Mouse (Mus musculus) hindbrain, embryonic 10.5 days (tissue): Measurements from ENCODE around the gene Phf11d. TPM values are rescaled to one million over a fixed set of nuclear protein-coding genes. Genes with fewer than 3 reads are reported as not detected.
"Not testable (repeated sequence)": the region's sequence is repeated elsewhere in the genome, so short reads cannot be mapped to it uniquely, and the experiment has no call there.

Experiments used
- DNase-seq: peaks from one replicate; pipeline ENCODE4 v3.0.0-alpha.2; 2017; ENCODE audit warnings: low spot score
- H3K27ac ChIP-seq: fragments of 300-500 bp; sonication (generic); 2 replicates; pipeline ENCODE4 v1.5.1; 2016; ENCODE audit warnings: mild to moderate bottlenecking, moderate library complexity
- H3K27me3 ChIP-seq: fragments of 300-500 bp; sonication (generic); 2 replicates; pipeline ENCODE4 v1.6.1; 2016; ENCODE audit warnings: mild to moderate bottlenecking; ENCODE audit not compliant: poor library complexity, insufficient read depth, severe bottlenecking
- H3K36me3 ChIP-seq: fragments of 300-500 bp; sonication (generic); 2 replicates; pipeline ENCODE4 v1.6.1; 2016; ENCODE audit warnings: mild to moderate bottlenecking, moderate library complexity
- H3K4me1 ChIP-seq: fragments of 300-500 bp; sonication (generic); replicated peaks from 2 replicates; pipeline ENCODE4 v1.6.1; 2016; ENCODE audit warnings: mild to moderate bottlenecking
- H3K4me3 ChIP-seq: fragments of 300-500 bp; sonication (generic); 2 replicates; pipeline ENCODE4 v1.5.1; 2016; ENCODE audit warnings: mild to moderate bottlenecking, moderate library complexity
- H3K9me3 ChIP-seq: fragments of 300-500 bp; sonication (generic); 2 replicates; pipeline ENCODE4 v1.6.1; 2016; ENCODE audit warnings: mild to moderate bottlenecking, moderate library complexity
- WGBS: fragments of 180-500 bp; shearing (Covaris S2); methylation state at CpG from one replicate; pipeline ENCODE4 v1.1.7; 2016; 5-methylcytosine and 5-hydroxymethylcytosine counted together
- polyA plus RNA-seq: library from polyadenylated mRNA; unstranded; fragments of >200 nt; fragmentation: Nextera tagmentation; extraction: Ambion mirVana; gene quantifications from 2 replicates; pipeline ENCODE4 v1.2.1, GENCODE M21; 2016

The Phf11d gene
- polyA plus RNA-seq, result 0.25 TPM in 1 of 2 replicates, not detected in the other

DNA sequence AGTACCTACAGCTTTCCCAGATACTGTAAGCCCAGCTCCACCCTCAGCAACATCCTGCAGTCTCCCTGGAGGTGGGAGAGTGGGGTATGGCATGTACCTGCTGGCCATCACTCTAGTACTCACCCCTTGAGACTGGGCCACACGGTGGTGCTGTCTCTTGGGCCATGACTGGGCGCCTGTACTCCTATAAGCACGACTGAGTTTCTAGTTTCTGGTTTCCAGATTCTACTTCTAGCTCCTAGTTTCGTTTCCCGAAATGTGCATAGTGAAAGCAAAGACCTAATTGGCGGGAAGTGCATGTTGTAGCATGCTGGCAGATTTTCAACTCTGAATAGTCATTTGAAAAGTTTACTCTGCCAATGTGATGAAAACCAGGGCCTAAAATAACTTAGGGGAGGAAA is at the start of gene Phf11d:
TSS of gene Phf11d (minus strand) at position 227 of the 401 bp plus-strand sequence.
- no peaks in the 10 kb centered on the region for H3K36me3 ChIP-seq
- no peak for DNase-seq
- H3K4me3 ChIP-seq, result no peak within 1 kb of the TSS
- no peaks in the 10 kb centered on the region for H3K9me3 ChIP-seq
- H3K27ac ChIP-seq, result no peak within 1 kb of the TSS
- H3K27me3 ChIP-seq, result no peaks in the 10 kb centered on the region
- no peaks in the 10 kb centered on the region for H3K4me1 ChIP-seq
- WGBS, result 85% methylated on average over 6 of the region's 6 CpGs

DNA sequence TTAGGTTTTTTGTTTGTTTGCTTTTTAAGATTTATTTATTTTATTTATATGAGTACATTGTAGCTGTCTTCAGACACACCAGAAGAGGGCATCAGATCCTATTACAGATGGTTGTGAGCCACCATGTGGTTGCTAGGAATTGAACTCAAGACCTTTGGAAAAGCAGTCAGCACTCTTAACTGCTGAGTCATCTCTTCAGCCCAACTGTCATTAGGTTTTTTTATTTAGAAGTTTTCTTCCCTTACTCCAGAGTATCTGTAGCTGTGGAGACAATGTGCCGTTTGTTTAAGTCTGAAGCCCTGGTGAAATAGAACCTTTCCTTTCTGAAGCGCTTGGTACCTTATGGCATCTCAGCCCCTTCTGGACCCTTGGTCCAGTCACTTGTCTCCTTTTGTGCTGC is 49.7 kb upstream of the Phf11d start:
- not testable (repeated sequence) for DNase-seq, H3K4me1 ChIP-seq, H3K9me3 ChIP-seq, H3K27ac ChIP-seq, H3K27me3 ChIP-seq, H3K4me3 ChIP-seq
- WGBS, result 95% methylated on average over 2 of the region's 2 CpGs
- peaks cover 52% of the 10 kb centered on the region for H3K36me3 ChIP-seq

DNA sequence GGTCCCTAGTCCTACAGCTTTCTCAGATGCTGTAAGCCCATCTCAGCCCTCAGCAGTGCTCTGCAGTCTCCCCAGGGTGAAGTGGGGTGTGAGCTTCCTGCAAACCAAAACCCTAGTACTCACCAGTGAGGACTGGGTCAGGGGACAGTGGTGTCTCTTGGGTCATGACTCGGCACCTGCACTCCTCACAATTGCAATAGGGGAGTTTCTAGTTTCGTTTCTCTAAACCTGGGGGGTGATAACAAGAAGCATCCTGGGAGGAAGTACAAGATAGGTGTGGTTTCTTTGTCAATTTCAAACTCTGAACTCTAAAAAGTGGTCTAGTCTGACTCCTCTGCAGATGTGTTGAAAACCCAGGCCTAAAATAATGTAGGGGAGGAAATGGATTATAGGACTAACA is 31.7 kb upstream of the Phf11d start:
- H3K4me3 ChIP-seq, result no peak overlapping the region
- no peak for DNase-seq
- no peaks in the 10 kb centered on the region for H3K9me3 ChIP-seq
- no peaks in the 10 kb centered on the region for H3K4me1 ChIP-seq
- H3K36me3 ChIP-seq, result peaks cover 12% of the 10 kb centered on the region
- 86% methylated on average over 2 of the region's 2 CpGs for WGBS
- no peaks in the 10 kb centered on the region for H3K27me3 ChIP-seq
- no peak overlapping the region for H3K27ac ChIP-seq

DNA sequence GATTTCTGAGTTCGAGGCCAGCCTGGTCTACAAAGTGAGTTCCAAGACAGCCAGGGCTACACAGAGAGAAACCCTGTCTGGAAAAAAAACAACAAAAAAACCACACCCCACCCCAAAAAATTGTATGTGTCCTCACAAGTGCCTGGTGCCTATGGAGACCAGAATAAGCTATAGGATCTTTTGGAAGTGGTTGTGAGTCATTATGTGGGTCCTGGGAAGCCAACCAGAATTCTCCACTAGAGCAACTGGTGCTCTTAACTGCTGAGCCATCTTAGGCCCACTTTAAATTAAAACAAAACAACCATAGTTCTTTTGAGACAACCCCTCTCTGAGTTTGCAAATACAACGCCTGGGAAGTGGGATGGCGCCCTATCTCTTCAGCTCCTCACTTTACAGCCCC is 30.0 kb upstream of the Phf11d start, which contains the start of gene Phf11c:
TSS of gene Phf11c (minus strand) at position 101 of the 400 bp plus-strand sequence.
- 93% methylated on average over 3 of the region's 3 CpGs for WGBS
- H3K4me3 ChIP-seq, result no peak within 1 kb of the TSS

DNA sequence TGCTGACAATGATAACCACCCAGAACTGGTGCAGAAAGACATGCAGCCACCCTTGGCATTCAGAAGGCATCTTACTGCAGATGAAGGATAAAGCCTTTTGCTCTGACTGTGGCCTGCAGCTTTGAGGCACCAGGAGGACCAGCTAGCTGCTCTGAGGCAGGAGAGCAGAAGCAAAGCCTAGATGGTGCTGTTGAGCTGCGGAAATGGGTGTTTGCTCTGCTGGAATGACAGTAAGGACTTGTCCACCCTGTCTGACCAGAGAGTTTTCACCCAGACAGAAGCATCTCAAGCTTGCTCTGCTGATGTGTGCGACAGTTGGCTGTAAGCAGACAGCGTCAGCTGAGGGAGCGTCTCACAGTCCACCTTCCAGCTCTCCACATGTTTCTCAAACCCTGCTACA is 24.9 kb upstream of the Phf11d start:
- not testable (repeated sequence) for H3K27me3 ChIP-seq, H3K9me3 ChIP-seq, H3K4me1 ChIP-seq, H3K4me3 ChIP-seq, H3K36me3 ChIP-seq, DNase-seq, H3K27ac ChIP-seq
- 76% methylated on average over 4 of the region's 4 CpGs for whole genome bisulfite sequencing

More for the DNA sequence above, 30.0 kb upstream of the Phf11d start, which contains the start of gene Phf11c:
- no peak for DNase-seq
- H3K27me3 ChIP-seq, result no peaks in the 10 kb centered on the region
- no peak within 1 kb of the TSS for H3K27ac ChIP-seq
- H3K9me3 ChIP-seq, result no peaks in the 10 kb centered on the region
- no peaks in the 10 kb centered on the region for H3K4me1 ChIP-seq
- peaks cover 3% of the 10 kb centered on the region; the same call in 1 of the 2 replicates for H3K36me3 ChIP-seq

DNA sequence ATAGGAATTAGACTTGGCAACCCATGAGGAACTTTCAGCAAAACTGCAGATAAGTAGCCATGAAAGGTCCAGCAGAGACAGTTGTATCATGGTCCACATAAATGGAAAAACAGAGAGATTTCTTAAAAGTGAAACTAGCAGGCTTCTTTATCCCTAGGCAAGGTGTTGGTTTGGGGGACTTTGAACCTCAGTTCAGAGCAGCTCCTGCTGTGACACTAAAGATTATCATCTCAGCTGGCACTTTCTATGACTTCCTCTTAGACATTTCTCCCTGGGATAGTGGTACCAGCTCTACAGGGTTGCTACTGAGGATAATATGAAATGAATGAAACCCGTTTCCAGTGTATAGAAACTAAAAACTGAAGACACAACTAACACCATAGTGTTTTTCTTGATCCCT is 24.3 kb upstream of the Phf11d start:
- H3K9me3 ChIP-seq, result no peaks in the 10 kb centered on the region
- 73% methylated on average over 1 of the region's 1 CpGs for WGBS

DNA sequence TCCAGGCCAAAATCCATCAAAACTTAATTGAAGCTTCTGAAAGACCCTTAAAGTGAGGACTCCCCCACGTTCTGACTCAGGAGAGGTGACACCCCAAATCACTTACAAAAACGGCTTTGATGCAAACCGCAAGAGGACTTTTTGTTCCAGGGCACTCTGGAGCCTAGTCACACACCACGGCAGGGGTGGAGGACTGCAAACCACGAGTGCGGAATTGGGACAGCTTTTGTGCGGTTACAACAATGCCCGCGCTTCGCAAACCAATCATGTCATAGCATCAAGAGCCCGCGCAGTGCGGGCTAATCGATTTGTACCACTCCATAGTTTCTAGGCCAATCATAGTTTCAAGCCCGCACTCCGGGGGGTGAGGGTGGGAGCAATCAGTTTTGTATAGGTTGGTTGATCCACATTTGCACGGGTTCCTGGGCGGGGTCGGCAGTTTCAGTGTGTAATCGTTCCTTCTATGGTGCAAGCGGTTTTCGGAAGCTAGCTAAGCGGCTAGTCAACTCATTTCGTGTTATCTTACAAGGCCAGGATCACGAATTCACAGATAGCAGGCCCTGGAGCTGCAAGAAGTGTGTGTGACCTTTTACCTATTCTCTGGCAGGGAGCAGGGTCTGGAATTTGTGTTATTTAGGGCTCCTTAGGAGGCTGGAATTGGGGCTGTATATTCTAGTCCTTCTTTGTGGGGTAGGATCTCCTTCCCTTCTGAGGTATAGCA is 5.2 kb upstream of the Phf11d start:
- H3K27me3 ChIP-seq, result no peaks in the 10 kb centered on the region
- no peak overlapping the region for H3K27ac ChIP-seq
- H3K36me3 ChIP-seq, result no peaks in the 10 kb centered on the region
- peaks cover 16% of the 10 kb centered on the region for H3K9me3 ChIP-seq
- no peak overlapping the region for H3K4me3 ChIP-seq
- no peak for DNase-seq
- H3K4me1 ChIP-seq, result no peaks in the 10 kb centered on the region
- 93% methylated on average over 25 of the region's 25 CpGs for WGBS

More for the DNA sequence above, 24.3 kb upstream of the Phf11d start:
- H3K4me3 ChIP-seq, result no peak overlapping the region
- no peak overlapping the region for H3K27ac ChIP-seq
- H3K4me1 ChIP-seq, result no peaks in the 10 kb centered on the region
- H3K36me3 ChIP-seq, result no peaks in the 10 kb centered on the region
- no peak for DNase-seq
- no peaks in the 10 kb centered on the region for H3K27me3 ChIP-seq

DNA sequence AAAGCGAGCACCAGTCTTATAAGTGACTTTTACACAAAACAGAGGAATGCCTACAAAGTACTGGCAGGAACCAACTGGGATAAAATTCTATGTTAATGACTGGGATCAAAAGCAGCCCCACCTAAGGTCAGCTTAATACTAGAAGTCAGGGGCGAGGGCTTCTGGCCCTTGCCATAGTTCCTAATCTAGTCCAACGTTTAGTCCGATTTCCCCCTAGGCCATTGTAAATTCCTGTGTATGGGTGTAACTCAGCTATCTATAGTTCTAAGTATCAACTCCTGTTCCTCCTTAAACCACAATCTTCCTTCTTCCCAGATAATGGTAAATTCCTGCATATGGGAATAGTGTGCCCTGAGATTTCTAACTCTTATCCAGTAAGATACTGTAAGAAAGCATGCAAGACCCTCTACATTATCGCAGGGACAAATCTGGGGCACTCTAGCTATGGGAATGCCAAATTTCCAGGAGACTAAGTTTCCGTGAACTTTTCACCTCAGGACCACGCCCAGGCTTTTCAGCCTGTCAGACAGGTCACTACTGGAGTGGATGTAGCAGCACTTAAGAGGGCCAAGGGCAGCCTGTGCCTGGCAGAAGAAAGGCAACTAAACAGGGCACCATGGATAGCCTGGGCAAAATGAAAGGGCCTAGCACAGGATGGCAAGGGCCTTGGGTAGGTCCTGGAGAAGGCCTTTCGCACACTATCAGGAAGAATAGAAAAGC is 1.3 kb upstream of the Phf11d start:
- Histone ChIP-seq H3K4me1 (no peaks in the 10 kb centered on the region), H3K36me3 (no peaks in the 10 kb centered on the region), H3K27me3 (no peaks in the 10 kb centered on the region), H3K27ac (no peak overlapping the region), H3K4me3 (no peak overlapping the region), H3K9me3 (peaks cover 12% of the 10 kb centered on the region)
- WGBS, result 89% methylated on average over 8 of the region's 8 CpGs
- DNase-seq, result no peak

DNA sequence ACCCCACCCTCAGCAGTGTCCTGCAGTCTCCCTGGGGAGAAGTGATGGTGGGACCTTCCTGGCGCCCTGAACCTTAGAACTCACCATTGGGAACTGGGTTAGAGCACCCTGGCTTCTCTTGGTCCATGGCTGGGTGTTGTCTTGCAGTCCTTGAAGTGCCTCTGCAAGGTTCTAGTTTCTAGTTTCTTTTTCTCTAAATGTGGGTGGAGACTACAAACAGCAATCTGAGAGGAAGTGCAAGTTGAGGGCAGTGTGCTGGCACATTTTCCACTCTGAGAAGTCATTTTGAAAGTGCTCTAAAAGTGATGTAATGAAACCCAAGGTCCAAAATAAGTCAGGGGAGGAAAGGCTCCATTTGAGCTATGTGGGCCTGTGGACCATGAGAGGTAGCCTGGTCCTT is 24.1 kb downstream of the Phf11d start, which contains the start of gene Phf11b:
TSS of gene Phf11b (minus strand) at position 163 of the 400 bp plus-strand sequence.
- 72% methylated on average over 1 of the region's 1 CpGs for WGBS
- not testable (repeated sequence) for DNase-seq, H3K9me3 ChIP-seq

DNA sequence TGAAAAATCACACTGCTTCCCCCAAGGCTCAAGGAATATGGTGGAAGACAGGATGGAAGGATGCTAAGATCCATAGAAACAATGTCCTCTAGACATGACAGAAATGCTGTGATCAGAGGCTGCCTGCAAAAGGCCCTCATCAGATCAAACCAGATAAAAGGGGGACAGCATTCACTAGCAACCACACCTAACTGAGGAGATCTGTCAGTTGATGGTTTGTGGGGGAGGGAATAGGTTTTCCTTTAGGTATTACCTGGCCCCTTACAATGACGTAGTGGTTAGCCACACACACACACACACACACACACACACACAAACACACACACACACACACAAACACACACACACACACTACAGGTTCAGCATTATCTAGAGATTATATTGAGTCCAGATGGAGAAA is 25.7 kb downstream of the Phf11d start:
- H3K4me1 ChIP-seq, result no peaks in the 10 kb centered on the region
- WGBS, result 92% methylated on average over 1 of the region's 1 CpGs
- no peak overlapping the region for H3K27ac ChIP-seq
- no peaks in the 10 kb centered on the region for H3K36me3 ChIP-seq
- no peak overlapping the region for H3K4me3 ChIP-seq
- no peak for DNase-seq
- H3K27me3 ChIP-seq, result no peaks in the 10 kb centered on the region
- H3K9me3 ChIP-seq, result no peaks in the 10 kb centered on the region

More for the DNA sequence above, 24.1 kb downstream of the Phf11d start, which contains the start of gene Phf11b:
- not testable (repeated sequence) for H3K4me3 ChIP-seq, H3K36me3 ChIP-seq, H3K4me1 ChIP-seq, H3K27me3 ChIP-seq, H3K27ac ChIP-seq

DNA sequence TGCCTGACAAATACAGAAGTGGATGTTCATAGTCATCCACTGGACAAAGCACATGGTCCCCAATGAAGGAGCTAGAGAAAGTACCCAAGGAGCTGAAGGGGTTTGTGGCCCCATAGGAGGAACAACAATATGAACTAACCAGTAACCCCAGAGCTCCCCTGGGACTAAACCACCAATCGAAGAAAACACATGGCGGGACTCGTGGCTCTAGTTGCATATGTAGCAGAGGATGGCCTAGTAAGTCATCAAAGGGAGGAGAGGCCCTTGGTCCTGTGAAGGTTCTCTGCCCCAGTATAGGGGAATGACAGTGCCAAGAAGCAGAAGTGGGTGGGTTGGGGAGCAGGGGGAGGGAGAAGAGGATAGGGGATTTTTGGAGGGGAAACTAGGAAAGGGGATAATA is 29.2 kb downstream of the Phf11d start:
- H3K27ac ChIP-seq, H3K9me3 ChIP-seq, H3K36me3 ChIP-seq, H3K27me3 ChIP-seq, H3K4me1 ChIP-seq, H3K4me3 ChIP-seq, DNase-seq: not testable (repeated sequence)
- WGBS, result 88% methylated on average over 3 of the region's 3 CpGs

DNA sequence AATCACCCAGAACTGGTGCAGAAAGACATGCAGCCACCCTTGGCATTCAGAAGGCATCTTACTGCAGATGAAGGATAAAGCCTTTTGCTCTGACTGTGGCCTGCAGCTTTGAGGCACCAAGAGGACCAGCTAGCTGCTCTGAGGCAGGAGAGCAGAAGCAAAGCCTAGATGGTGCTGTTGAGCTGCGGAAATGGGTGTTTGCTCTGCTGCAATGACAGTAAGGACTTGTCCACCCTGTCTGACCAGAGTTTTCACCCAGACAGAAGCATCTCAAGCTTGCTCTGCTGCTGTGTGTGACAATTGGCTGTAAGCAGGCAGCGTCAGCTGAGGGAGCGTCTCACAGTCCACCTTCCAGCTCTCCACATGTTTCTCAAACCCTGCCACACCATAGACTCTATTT is 34.8 kb downstream of the Phf11d start:
- H3K36me3 ChIP-seq, H3K27me3 ChIP-seq, H3K4me1 ChIP-seq, H3K4me3 ChIP-seq, H3K27ac ChIP-seq, H3K9me3 ChIP-seq: not testable (repeated sequence)
- WGBS, result 62% methylated on average over 3 of the region's 3 CpGs
- DNase-seq, result peak; percentile 3

DNA sequence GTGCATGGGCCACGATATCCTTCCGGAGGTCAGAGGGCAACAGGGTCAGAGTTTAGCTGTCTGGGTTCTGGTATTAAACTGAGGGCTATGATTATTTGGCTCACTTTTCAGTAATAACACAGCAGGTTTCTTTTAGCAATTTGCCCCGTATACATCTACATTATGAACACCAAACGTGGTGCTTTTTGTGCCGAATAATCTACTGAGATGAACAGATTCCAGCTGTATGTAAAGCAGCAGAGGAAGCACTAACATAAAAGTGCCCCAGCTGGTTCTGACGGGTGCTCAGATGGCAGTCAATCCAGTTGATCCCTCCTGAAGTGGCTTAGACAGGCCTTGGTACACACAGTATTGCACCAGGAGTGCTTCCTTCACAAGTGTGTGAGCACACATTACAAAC is 45.3 kb downstream of the Phf11d start:
- not testable (repeated sequence) for H3K9me3 ChIP-seq, H3K36me3 ChIP-seq, H3K27ac ChIP-seq, H3K27me3 ChIP-seq, DNase-seq, H3K4me1 ChIP-seq, H3K4me3 ChIP-seq
- 86% methylated on average over 6 of the region's 6 CpGs for WGBS
